Mouse (Mus musculus) c-Kit-positive CD71-negative TER-119-negative erythroid progenitor cells, embryonic 14.5 days (primary cell): Measurements from ENCODE around the gene Ctag2.

Experiments
- DNase-seq: peaks from one replicate; pipeline ENCODE4 v3.0.0-alpha.2; 2013; ENCODE audit warnings: low read depth

Gene Ctag2

DNA sequence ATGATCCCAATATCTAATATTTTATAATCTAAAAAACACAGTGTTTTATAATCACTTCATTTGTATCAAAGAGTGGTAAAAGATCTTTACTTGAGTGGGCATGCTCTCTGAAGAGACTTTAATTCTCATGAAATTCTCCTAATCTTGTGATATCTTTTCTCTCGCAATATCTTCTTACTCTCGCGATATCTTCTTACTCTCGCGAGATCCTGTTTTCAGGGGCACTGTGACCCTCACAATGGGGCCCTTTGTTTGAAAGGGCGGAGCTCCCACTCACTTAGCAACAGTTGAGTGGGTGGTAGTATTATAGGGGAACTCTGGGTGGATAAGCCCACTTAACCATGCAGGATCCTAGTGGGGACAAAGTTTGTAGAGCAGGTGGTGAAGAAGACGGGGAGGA, at the start of gene Ctag2:
Ctag2 (plus strand) TSS at position 301 of the 400 bp plus-strand sequence.
- no peak for DNase-seq
